In genomic region chr3:55423640-55424397, GRCm38 (mm10) we compare ENCODE assay signal across 11 mouse cellular contexts. TPM values are rescaled to one million over a fixed set of nuclear protein-coding genes. Genes with fewer than 3 reads are reported as not detected.
DNase-seq lines count a peak whose midpoint lies in the region; ATAC-seq lines count a peak whose summit lies in the region.
"Had no signal": no experiment of that assay in that cellular context is flagged by ENCODE, and none has a peak within 500 bp of the region (broad histone marks: within the 10 kb centered on the region; RNA-seq: fewer than 3 reads in every experiment).

No protein-coding gene starts in this region.

- no peaks in the 10 kb centered on the region for H3K9me3 ChIP-seq in forebrain, embryonic 15.5 days
- no peaks in the 10 kb centered on the region for H3K9me3 ChIP-seq in liver, embryonic 12.5 days (replicated peaks)

- H3K27me3 ChIP-seq in forebrain, embryonic 15.5 days, result no peaks in the 10 kb centered on the region
- no peaks in the 10 kb centered on the region for H3K27me3 ChIP-seq in liver, embryonic 12.5 days (replicated peaks)
- H3K27me3 ChIP-seq: Patski had no signal

- DNase-seq in kidney, postnatal 10 days, result peak; percentile 31
- no peak for DNase-seq in kidney, adult 11 months
- DNase-seq in left cerebral cortex, postnatal 14 days (ENCODE audit: low spot score in 2 of 2), result peak; percentile 81 to 91
- DNase-seq in right cerebral cortex, postnatal 10 days (ENCODE audit: low spot score in 2 of 2), result peak; percentile 93
- no peak for DNase-seq in thymus, postnatal 0 days (ENCODE audit: low spot score)

- peak; percentile 95 for ATAC-seq in forebrain, embryonic 15.5 days (replicated peaks)
- no peak for ATAC-seq in megakaryocyte, adult 5-6 weeks (ENCODE audit: poor library complexity, severe bottlenecking)
- ATAC-seq in liver, embryonic 12.5 days, result no peak
- ATAC-seq: Patski had no signal

- intact Hi-C loops in left cerebral cortex, postnatal 14 days (cut with DNase I), result no loop called here

- 0 out of 2 replicates have a peak overlapping the region, but pooled peaks have one; percentile 8 for H3K4me3 ChIP-seq in forebrain, embryonic 15.5 days
- no peak overlapping the region for H3K4me3 ChIP-seq in liver, embryonic 12.5 days
- H3K4me3 ChIP-seq: myocyte had no signal

- H3K27ac ChIP-seq in forebrain, embryonic 15.5 days (replicated peaks), result peak overlapping the region; percentile 84
- H3K27ac ChIP-seq in liver, embryonic 12.5 days, result no peak overlapping the region

- peak overlapping the region; percentile 28; the same call in 1 of the 2 replicates for H3K9ac ChIP-seq in forebrain, embryonic 15.5 days (replicated peaks)
- no peak overlapping the region for H3K9ac ChIP-seq in liver, embryonic 12.5 days

- H3K36me3 ChIP-seq in forebrain, embryonic 15.5 days, result no peaks in the 10 kb centered on the region
- H3K36me3 ChIP-seq in liver, embryonic 12.5 days, result no peaks in the 10 kb centered on the region

- H3K4me2 ChIP-seq in forebrain, embryonic 15.5 days (replicated peaks), result peak overlapping the region; percentile 30
- H3K4me2 ChIP-seq in liver, embryonic 12.5 days, result no peak overlapping the region

- H3K4me1 ChIP-seq in forebrain, embryonic 15.5 days, result peaks cover 38% of the 10 kb centered on the region
- no peaks in the 10 kb centered on the region for H3K4me1 ChIP-seq in liver, embryonic 12.5 days

- 10% methylated on average over 11 of the region's 11 CpGs for WGBS in forebrain, embryonic 15.5 days
- 36% methylated on average over 11 of the region's 11 CpGs for WGBS in liver, embryonic 12.5 days (ENCODE audit: insufficient replicate concordance)

RNA-seq across cellular contexts. Expression of gene Gm21954, which starts 48.2 kb away (rescaled TPM):
- polyA plus RNA-seq in forebrain, embryonic 15.5 days (2015; fragmentation: Nextera tagmentation; extraction: Ambion mirVana), result not detected in 2 replicates
- not detected for total RNA-seq in left cerebral cortex, postnatal 14 days (2021)
- not detected in 2 replicates for polyA plus RNA-seq in thymus, postnatal 0 days (2015; fragmentation: Nextera tagmentation; extraction: Ambion mirVana)
- total RNA-seq in megakaryocyte, adult 5-6 weeks (2015), result not detected in 2 replicates
- not detected in 2 replicates for total RNA-seq in megakaryocyte, adult 5-6 weeks (2017)
- polyA plus RNA-seq in liver, embryonic 12.5 days (2016; fragmentation: Nextera tagmentation; extraction: Ambion mirVana), result not detected in 2 replicates
- polyA plus RNA-seq: gonadal fat pad, adult 2 months; myocyte; Patski had no signal

Comparison
In these comparisons a context has a peak if more than half of its experiments do, and no peak if none do; other contexts are left out.
1. DNase-seq: peak in kidney, postnatal 10 days (single experiment), left cerebral cortex, postnatal 14 days (2 of 2) and right cerebral cortex, postnatal 10 days (2 of 2); none in kidney, adult 11 months (single experiment) and thymus, postnatal 0 days (single experiment).